Comparison of ENCODE assay signal across 9 mouse cellular contexts in the genomic region with DNA sequence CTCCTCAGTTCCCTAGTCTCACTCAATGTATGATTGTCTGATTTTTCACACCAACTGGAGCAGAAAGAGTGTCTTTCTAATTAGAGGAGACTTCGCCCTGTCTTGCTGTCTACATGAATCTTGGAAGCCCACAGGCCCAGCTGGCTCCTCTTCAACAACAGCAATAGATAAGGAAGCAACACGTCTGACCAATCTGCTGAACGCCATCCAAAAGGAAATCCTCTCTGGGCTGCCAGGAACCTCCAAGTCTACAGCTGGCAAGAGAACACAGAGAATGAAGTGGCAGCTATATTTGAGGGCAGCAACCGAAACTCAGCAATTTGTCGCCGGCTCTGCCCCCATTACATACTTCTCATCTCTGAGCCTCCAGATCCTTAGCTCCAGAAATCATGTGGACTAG.
DNase-seq lines count a peak whose midpoint lies in the region; ATAC-seq lines count a peak whose summit lies in the region.
"Had no signal": no experiment of that assay in that cellular context is flagged by ENCODE, and none has a peak within 500 bp of the region (broad histone marks: within the 10 kb centered on the region; RNA-seq: fewer than 3 reads in every experiment).

No protein-coding gene starts in this region.

- peak; percentile 4 for DNase-seq in midbrain, embryonic 14.5 days
- DNase-seq in midbrain, embryonic 10.5 days (ENCODE audit: low spot score), result no peak
- DNase-seq in frontal cortex, postnatal 14 days (ENCODE audit: low spot score in 2 of 2), result peak; percentile 15 to 30
- DNase-seq in kidney, postnatal 25 days, result peak; percentile 50 to 52
- DNase-seq in right cerebral cortex, postnatal 14 days, result peak; percentile 28
- DNase-seq in urinary bladder, postnatal 25 days (ENCODE audit: low spot score), result no peak
- no peak for DNase-seq in hindbrain, embryonic 10.5 days (ENCODE audit: low spot score)

- H3K4me3 ChIP-seq in midbrain, embryonic 14.5 days (replicated peaks; ENCODE audit: low read depth, low read length), result no peak overlapping the region
- H3K4me3 ChIP-seq in midbrain, embryonic 10.5 days, result no peak overlapping the region
- H3K4me3 ChIP-seq in hindbrain, embryonic 10.5 days, result no peak overlapping the region
- no peak overlapping the region for H3K4me3 ChIP-seq in midbrain, embryonic 16.5 days (ENCODE audit: low read depth, low read length)
- H3K4me3 ChIP-seq: embryonic facial prominence, embryonic 12.5 days had no signal

- no peaks in the 10 kb centered on the region for H3K27me3 ChIP-seq in midbrain, embryonic 14.5 days (ENCODE audit: control insufficient read depth, insufficient read depth, low read length)
- no peaks in the 10 kb centered on the region for H3K27me3 ChIP-seq in midbrain, embryonic 10.5 days (ENCODE audit: low read depth, poor library complexity, severe bottlenecking)
- H3K27me3 ChIP-seq in hindbrain, embryonic 10.5 days (ENCODE audit: insufficient read depth, poor library complexity, severe bottlenecking), result no peaks in the 10 kb centered on the region
- no peaks in the 10 kb centered on the region for H3K27me3 ChIP-seq in midbrain, embryonic 16.5 days (ENCODE audit: control insufficient read depth, insufficient read depth, low read depth, low read length)
- H3K27me3 ChIP-seq: embryonic facial prominence, embryonic 12.5 days had no signal

- WGBS in midbrain, embryonic 14.5 days, result 82% methylated on average over 6 of the region's 6 CpGs
- WGBS in midbrain, embryonic 10.5 days, result 88% methylated on average over 6 of the region's 6 CpGs
- WGBS in hindbrain, embryonic 10.5 days, result 87% methylated on average over 6 of the region's 6 CpGs
- 75% methylated on average over 6 of the region's 6 CpGs for WGBS in midbrain, embryonic 16.5 days

- no peak overlapping the region for H3K4me2 ChIP-seq in midbrain, embryonic 14.5 days (ENCODE audit: low read length)
- no peak overlapping the region for H3K4me2 ChIP-seq in midbrain, embryonic 16.5 days (ENCODE audit: low read length)
- H3K4me2 ChIP-seq: embryonic facial prominence, embryonic 12.5 days had no signal

- H3K4me1 ChIP-seq in midbrain, embryonic 14.5 days (ENCODE audit: control insufficient read depth, insufficient read depth, low read length), result no peaks in the 10 kb centered on the region
- H3K4me1 ChIP-seq in midbrain, embryonic 10.5 days, result no peaks in the 10 kb centered on the region
- no peaks in the 10 kb centered on the region for H3K4me1 ChIP-seq in hindbrain, embryonic 10.5 days (replicated peaks)
- H3K4me1 ChIP-seq in midbrain, embryonic 16.5 days (ENCODE audit: control insufficient read depth, insufficient read depth, low read length), result no peaks in the 10 kb centered on the region
- H3K4me1 ChIP-seq: embryonic facial prominence, embryonic 12.5 days had no signal

- H3K9ac ChIP-seq in midbrain, embryonic 14.5 days (replicated peaks; ENCODE audit: low read length), result no peak overlapping the region
- no peak overlapping the region for H3K9ac ChIP-seq in midbrain, embryonic 16.5 days (ENCODE audit: low read depth, low read length)
- H3K9ac ChIP-seq: embryonic facial prominence, embryonic 12.5 days had no signal

- H3K27ac ChIP-seq in midbrain, embryonic 14.5 days (replicated peaks; ENCODE audit: low read depth, low read length), result no peak overlapping the region
- H3K27ac ChIP-seq in midbrain, embryonic 10.5 days (replicated peaks), result no peak overlapping the region
- H3K27ac ChIP-seq in hindbrain, embryonic 10.5 days, result no peak overlapping the region
- no peak overlapping the region for H3K27ac ChIP-seq in midbrain, embryonic 16.5 days (ENCODE audit: low read length)
- H3K27ac ChIP-seq: embryonic facial prominence, embryonic 12.5 days had no signal

- no peaks in the 10 kb centered on the region for H3K9me3 ChIP-seq in midbrain, embryonic 14.5 days (ENCODE audit: control insufficient read depth, low read length)
- H3K9me3 ChIP-seq in midbrain, embryonic 10.5 days (replicated peaks), result no peaks in the 10 kb centered on the region
- H3K9me3 ChIP-seq in hindbrain, embryonic 10.5 days, result no peaks in the 10 kb centered on the region
- no peaks in the 10 kb centered on the region for H3K9me3 ChIP-seq in midbrain, embryonic 16.5 days (replicated peaks; ENCODE audit: control insufficient read depth, low read length, poor library complexity, severe bottlenecking)
- H3K9me3 ChIP-seq: embryonic facial prominence, embryonic 12.5 days had no signal

- ATAC-seq in midbrain, embryonic 14.5 days (ENCODE audit: low FRiP score, low TSS enrichment), result no peak
- no peak for ATAC-seq in midbrain, embryonic 16.5 days

- H3K36me3 ChIP-seq in midbrain, embryonic 14.5 days (ENCODE audit: control insufficient read depth, insufficient read depth, low read length), result no peaks in the 10 kb centered on the region
- H3K36me3 ChIP-seq in midbrain, embryonic 10.5 days, result no peaks in the 10 kb centered on the region
- no peaks in the 10 kb centered on the region for H3K36me3 ChIP-seq in hindbrain, embryonic 10.5 days
- H3K36me3 ChIP-seq in midbrain, embryonic 16.5 days (ENCODE audit: control insufficient read depth, insufficient read depth, low read length), result no peaks in the 10 kb centered on the region
- H3K36me3 ChIP-seq: embryonic facial prominence, embryonic 12.5 days had no signal

Comparison
In these comparisons a context has a peak if more than half of its experiments do, and no peak if none do; other contexts are left out.
1. DNase-seq: peak in midbrain, embryonic 14.5 days (single experiment), frontal cortex, postnatal 14 days (2 of 2), kidney, postnatal 25 days (2 of 2) and right cerebral cortex, postnatal 14 days (single experiment); none in midbrain, embryonic 10.5 days (single experiment), urinary bladder, postnatal 25 days (single experiment) and hindbrain, embryonic 10.5 days (single experiment).